Mouse (Mus musculus) thymus, postnatal 0 days (tissue): Measurements from ENCODE around the gene Vps50. TPM values are rescaled to one million over a fixed set of nuclear protein-coding genes. Genes with fewer than 3 reads are reported as not detected.
"Not testable (repeated sequence)": the region's sequence is repeated elsewhere in the genome, so short reads cannot be mapped to it uniquely, and the experiment has no call there.

Source experiments
- DNase-seq: peaks from one replicate; pipeline ENCODE4 v3.0.0-alpha.2; 2015; ENCODE audit warnings: low spot score
- polyA plus RNA-seq: library from polyadenylated mRNA; unstranded; fragments of >200 nt; fragmentation: Nextera tagmentation; extraction: Ambion mirVana; gene quantifications from 2 replicates; pipeline ENCODE4 v1.2.1, GENCODE M21; 2015

Vps50 gene
- polyA plus RNA-seq, result 18.0 and 18.9 TPM in 2 replicates

DNA sequence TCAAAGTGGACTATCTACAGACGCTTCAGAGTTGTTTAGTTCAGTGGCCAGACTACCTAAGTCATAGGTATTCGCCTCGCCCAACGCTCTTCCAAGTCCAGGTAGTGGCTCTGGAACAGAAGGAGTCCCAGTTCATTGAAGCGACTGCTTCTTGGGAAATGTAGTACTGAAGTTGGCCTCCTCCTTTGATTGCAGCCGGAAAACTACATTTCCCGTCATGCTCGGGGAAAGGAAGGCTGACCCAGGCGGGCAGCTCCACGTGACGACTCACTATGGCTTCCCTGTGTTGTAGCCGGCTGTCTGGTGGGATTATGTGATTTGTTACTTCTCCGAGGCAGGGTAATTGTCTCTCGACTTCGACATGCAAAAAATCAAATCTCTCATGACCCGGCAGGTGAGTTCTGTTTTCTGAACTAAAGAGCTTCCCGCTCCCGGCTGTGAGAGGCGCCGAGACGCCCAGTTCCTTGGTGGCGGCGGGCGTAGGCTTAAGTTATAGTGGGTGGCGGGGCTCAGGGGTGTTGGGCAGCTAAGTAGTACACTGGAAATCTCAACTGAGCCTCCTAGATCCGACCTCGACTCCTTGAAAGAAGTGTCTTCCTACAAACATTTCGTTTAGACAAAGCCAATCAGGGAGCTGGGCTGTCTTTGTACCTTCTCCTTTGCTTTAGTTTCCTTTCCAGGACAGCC lies at the start of gene Vps50, which contains the start of gene Hepacam2:
Vps50 (plus strand) TSS at position 221 of the 687 bp plus-strand sequence.
Hepacam2 (minus strand) TSS at position 137 of the 687 bp plus-strand sequence.
- DNase-seq, result peak; percentile 91

DNA sequence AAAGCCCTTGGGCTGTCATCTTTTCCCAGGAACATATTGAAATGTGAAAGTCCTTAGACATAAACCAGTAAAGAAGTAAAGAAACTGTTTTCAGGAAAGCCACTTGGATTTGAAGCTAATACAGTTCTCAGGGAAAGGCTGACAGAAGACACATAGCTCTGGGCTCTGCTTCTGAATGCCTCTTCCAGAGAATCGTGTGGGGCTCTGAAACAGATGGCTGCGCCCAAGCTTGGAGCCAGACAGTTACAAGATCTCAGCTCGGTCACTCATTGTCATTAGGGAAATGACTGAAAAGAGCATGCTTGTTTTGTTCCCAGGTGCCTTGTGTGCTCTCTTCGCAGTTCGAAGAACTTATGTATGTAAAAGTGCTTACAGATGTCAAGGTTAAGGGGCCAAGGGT lies 43.8 kb upstream of the Vps50 start:
- no peak for DNase-seq

DNA sequence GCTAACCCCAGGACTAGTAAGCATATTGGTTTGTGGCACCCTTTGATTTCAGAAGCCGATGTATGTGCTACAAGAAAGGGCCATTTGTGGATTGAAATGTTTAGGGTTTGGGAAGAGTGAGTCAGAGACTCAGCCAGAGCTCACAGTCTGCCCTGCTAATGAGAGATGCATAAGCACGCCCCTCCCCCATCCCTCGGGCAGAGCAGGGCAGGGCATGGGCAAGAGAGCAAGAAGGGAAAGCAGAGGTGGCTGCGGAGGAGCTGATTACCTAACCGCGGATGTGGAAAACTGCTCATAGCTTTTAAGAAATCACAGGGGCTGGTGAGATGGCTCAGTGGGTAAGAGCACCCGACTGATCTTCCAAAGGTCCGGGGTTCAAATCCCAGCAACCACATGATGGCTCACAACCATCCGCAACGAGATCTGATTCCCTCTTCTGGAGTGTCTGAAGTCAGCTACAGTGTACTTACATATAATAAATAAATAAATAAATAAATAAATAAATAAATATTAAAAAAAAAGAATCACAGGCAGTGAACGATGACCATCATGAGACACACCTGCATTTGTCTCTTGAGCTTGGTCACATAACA lies 42.1 kb upstream of the Vps50 start:
- no peak for DNase-seq

DNA sequence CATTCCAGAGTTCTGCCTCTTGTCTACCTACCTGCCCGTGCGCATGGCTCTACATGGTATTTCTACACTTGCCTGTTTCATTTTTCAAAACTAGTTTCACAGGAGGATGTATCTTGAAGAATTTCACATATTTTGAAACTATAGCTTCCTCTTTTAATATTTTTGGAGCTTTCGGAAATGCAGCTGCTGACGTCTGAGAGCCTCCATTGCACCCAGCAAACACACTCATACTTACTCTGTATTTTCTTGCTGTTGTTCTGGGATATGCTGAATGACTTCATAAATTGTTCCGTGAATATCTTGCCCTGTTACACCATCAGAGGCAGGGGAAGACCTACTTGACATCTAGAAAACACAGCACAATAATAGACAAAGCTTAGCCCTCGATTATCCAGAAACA lies 35.2 kb upstream of the Vps50 start:
- no peak for DNase-seq

DNA sequence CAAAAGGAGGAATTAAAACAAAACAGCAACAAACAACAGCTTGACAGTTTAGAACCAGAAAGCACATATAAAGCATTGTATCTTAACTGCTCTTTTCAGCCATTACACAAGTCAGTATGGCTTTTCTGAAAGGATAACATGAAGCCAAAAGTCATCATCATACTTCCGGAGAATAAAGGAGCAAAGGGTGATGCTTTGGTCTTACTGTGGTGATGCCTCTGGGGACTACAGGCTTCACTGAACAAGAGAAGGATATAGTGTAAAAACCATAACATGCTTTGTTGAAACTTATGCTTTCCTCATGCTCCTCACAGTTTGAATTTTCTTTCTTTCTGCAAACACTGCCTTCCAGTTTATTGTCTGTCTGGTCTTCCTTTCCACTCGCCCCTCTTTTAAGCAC lies 34.6 kb upstream of the Vps50 start:
- no peak for DNase-seq

DNA sequence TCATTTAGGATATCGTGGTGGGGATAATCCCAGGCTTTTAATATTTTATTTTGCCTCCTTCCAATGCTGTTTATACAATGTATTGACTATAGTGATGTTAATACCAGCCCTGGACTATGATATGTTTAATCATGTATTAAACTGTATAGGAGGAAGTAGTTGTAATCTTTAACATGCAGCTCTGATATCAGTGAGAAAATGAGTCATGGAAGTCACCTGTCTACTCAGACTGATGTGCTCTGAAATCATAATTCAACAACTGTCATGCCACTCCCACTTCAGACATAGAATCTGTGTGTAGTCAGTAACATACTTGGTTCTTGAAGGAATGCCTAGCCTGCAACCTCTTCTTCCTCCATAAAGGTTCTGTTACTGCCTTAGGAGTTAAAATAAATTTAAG lies 29.6 kb upstream of the Vps50 start:
- no peak for DNase-seq

DNA sequence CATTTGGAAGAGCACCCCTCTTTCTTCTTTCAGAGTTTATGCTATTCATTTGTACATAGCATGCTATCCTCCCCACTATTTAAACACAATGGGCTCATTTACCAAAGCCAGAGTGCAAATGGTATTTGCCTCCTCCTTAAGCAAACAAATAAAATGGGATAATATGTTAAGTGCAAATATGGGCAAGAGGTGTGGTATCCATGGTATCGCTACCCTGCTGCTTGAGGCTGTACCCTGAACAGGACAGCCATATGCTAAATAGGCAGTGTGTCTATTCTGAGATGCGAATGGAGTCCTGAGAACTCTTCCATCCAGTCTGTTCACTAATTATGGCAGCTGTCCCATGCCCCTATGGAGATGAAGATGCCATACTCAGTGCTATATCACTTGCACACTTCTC lies 27.5 kb upstream of the Vps50 start:
- no peak for DNase-seq

DNA sequence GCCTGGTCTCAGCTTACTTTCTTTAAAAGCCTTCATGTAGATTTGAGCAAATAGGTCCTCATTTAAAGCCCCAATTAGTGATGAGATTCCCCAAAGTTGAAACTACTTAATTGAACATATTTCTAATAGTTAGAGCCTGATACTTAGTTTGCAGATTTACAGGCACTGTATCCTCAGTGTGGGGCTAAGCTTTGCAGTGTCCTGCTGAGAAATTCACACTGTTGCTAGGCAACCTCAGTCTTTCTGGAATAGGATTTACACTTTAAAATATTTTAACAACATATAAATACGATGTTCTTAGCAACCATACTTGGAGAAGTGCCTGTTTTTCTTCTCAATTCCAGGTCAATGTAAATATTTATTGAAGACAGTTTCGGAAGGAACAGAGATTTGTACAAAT lies 21.9 kb upstream of the Vps50 start:
- no peak for DNase-seq

DNA sequence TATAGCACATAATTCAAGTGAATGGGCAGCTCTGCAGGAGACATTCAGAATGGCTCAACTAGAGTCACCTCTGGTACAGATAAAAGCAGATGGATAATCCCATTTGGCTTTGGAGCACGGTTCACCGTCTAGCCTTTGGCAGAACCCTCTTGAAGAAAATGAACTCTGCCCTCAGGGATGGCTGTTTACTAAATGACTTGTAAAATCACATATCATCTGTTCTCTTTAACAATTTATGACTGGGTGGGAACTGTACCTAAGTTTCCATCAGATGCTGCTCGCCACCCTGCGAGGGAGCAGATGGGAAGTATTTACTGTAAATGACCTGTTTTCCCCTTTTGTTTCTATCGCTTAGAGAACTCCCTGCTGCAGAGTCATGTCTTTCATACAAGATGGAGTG lies 18.3 kb upstream of the Vps50 start:
- no peak for DNase-seq

DNA sequence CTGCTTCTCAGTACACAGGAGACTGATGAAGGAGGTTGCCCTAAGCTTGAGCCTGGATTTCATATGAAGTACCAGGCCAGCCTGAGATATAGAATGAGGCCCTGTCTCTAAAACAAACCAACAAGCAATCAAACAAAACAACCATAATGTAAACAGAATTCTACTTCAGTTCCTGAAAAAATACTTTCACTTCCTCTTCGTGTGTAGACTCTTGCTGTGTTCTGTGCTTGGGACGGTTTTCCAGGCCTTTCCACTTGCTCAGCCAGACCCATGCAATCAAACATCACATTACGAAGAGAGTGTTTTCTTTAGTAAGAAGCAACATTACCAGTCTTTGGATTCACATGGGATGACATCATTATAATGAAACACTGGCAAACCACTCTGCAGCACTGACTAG lies 16.5 kb upstream of the Vps50 start:
- DNase-seq, result no peak

DNA sequence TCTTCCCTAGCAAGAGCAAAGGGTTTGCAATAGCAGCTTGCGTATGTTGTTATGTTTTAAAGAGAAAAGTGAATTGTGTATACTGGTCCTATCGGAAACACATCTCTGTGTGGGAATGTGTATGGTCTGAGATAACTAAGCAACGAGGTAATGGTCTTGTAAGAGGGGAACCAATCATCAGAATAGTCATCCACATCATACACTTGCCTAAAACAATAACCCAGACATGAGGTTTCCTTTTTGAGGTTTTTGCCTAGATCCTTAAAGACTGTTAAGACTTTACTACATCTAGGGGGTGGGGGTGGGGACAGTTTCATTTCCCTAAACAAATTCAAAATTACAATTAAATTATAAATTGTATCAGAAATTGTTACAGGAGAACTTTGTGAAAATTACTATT lies 13.0 kb upstream of the Vps50 start:
- no peak for DNase-seq

DNA sequence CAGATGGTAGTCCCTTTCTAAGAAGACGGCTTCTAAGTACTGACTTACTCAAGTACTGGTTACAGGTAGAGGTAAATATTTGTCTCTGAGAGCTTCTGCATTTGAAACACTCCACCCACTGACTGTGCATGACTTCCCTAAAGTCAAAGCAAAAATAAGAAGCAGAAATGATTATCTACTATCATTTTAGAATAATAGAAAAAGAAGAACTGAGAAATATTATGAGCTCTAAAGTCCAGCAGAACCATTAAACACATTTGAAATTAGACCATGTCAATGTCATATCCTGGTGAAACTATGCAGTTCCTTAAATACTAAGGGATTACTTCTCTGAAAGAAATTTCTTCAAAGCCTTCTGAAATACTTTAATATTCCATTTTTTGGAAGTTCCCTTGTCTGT lies 10.8 kb upstream of the Vps50 start:
- DNase-seq, result no peak

DNA sequence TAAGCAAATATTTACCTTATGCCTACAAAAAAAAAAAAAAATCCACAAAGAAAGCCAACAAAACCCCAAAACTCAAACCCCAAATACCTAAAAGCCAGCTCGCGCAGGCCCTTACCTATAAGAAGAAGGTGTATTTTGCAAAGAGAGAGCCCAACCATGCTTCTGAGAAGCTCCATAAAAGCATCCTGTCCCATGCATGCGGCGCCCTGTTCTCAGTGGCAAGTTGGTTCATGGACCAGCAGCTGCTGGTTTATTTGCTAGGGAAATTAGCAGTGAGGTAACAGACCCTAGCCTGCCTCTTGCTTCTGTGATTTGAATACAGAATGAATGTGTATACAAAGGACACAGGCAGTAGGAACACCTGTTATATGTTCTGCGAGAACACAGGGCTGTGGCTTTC lies 3.9 kb upstream of the Vps50 start:
- DNase-seq, result no peak

DNA sequence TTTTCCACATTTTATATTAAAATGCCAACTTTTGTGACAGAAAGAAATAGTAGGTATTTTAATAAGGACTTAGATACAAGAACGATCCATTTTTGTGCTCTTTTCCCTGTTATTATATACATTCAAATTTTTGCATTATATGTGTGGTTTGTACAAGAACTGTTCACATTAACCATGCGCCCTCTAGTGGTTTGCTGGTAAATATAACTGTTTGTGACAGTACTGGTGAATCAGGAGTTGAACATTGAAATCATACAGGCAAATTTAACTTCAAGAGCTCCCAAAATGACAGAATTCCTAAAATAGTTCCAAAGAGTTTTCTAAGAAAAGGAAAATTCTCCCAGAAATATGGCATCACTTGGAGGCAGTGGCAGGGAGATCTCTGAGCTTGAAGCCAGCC lies 2.0 kb upstream of the Vps50 start:
- DNase-seq, result peak; percentile 59

DNA sequence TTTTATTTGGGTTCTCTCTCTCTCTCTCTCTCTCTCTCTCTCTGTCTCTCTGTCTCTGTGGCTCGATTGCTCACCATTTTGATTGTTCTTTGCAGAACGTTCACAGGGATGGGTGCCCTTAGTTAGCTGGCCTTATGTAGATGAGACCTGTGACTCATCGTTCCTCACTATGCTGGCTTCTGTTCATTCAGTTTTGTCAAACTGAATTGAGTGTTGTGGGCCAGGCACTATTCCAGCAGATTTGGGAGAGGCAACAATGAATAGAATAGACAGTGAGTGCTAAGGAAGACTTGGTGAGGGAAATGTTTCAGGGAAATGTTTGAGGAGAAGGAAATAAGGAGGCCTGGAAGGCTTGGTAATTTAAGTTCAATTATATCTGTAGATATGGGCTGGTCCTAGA lies 2.1 kb downstream of the Vps50 start:
- DNase-seq, result no peak

DNA sequence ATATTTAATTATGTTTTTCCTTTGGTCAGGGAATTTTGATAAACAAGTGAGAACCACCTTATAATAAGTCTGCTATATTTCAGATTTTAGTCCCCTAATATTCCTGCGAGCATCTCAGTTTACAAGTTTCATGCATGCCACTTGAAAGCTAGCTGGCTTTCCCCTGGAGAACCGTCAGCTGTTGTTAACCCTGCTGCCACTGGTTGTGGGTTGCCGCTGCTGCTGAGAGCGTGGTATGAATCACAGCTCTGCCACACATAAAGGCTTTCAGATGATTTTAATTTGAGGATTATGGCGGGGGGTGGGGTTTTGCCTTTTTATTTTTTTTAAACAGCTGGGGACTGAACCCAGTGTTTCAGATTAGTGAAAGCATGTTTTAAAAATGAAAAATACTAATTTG lies 7.1 kb downstream of the Vps50 start:
- DNase-seq, result no peak

DNA sequence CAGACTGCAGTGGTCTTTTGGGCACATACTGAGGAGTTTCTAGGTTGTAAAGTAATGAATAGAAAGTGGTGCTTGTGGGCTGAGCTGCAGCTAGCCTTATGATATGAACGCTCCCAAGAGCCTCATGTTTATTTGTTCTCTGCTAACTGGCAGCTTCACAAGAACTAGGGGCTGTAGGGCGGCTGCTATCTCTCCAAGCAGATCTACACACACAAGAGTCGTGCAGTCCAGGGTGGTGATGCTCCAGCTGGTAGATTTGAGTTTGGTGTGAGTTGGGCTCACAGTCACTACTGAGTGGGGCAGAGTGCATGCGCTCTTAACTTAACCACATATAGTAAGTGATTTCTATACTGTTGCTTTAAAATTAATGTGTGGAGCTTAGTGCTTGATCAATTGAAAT lies 8.9 kb downstream of the Vps50 start:
- no peak for DNase-seq

DNA sequence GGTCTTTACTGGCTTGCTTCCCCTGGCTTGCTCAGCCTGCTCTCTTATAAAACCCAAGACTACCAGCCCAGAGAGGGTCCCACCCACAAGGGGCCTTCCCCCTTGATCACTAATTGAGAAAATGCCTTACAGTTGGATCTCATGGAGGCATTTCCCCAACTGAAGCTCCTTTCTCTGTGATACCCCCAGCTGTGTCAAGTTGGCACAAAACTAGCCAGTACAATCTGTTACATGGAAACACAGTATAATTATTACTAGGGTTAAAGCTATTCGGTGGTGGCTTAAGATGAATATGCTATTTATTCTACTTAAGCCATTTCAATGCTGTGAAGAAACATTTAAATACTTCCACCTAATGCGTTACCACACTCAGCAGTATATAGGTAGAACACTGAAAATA lies 10.0 kb downstream of the Vps50 start:
- not testable (repeated sequence) for DNase-seq

DNA sequence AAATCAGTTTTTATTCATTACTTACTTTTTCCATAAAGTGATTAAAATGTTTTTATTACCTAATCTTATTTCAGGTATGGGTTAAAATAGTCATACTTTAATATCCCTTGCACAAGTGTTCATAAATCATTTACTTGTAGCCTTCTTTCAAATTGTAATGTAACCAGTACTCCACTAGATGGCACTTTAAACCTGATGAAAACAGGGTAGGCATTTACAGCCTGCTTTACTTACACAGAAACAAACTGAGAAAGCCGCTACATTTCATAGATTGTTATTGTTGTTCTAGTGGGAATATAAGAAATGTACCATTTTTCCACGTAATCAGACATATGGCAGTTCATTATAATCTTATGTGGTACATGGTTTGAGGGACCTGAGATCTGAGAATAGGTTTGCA lies 11.6 kb downstream of the Vps50 start:
- DNase-seq, result peak; percentile 45

DNA sequence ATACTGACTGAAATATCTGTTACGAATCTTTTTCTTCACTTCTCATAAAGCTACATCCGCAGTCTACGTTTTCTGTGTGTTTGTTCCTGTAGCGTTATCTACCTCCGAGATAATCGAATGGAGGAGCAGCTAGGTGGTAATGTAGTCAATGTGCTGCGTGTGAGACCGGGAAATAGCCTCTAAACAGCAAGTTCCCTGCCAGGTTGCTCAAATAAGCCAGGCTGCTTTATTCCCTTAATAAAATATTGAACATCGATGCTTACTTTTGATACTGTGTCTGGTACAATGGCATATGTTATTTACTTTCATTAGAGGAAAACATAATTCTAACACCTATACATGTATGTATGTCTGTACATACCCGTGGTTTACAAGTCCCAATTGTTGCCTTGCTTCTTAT lies 12.9 kb downstream of the Vps50 start:
- DNase-seq, result no peak

DNA sequence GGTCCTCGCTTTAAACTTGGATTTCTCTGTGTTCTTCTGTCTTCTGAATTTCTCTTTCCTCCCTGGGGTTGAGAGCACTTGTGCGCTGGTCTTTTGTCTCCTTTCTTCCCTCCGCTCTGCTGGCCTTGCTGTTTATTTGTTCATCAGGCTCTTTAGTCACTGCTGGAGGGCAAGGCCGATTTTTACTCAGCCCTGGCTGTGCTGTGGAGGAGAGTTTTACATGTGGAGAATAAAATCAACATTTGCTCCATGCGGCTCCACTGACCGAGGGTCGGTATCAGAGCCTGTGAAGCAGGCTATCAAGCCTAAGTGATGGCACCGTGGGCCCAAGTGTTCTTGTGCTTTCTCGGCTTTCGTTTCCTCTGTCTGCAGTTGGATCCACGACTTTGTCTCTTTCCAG lies 13.4 kb downstream of the Vps50 start:
- DNase-seq, result no peak

DNA sequence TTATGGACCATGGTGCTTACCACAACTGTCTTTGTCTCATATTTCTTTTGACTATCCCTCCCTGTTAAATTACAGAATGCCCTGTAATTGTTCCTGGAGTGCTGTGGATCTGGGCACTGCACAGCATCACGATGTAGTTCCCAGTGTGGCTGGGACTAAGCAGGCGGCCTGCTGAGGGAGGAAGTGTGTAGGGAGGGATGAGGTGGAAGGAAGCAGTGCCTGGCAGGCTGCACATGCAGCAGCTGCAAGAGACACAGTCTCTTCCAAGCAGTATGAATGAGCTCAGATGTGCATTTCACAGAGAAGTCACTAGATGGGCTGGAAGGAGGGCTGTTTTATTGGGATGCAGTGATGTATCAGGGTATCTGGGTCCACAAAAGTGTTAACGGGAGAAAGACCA lies 14.4 kb downstream of the Vps50 start:
- no peak for DNase-seq

DNA sequence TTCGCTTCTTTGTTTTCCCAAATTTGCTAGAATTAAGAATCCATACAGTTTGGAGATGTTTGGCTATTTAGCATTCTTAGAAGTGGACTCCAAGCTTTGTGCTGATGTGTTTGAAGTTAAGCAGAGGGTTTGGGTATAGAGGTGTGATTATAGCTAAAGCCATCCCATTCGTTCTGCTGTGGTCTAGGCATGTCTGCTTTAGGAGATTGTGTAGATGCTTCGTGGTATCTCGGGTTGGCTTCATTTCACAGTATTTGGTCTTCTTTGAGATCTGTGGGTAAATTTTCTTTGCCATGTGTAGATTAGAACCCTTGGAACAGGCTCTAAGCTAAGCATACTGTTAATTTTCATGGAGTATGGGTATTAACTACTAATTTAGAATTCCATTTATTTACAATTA lies 30.0 kb downstream of the Vps50 start:
- DNase-seq, result no peak
